Mouse (Mus musculus) left cerebral cortex, adult 18-20 months (tissue): ENCODE results near the gene Olfr1254. TPM values are rescaled to one million over a fixed set of nuclear protein-coding genes. Genes with fewer than 3 reads are reported as not detected.

Experiments used
- DNase-seq, 2 experiments: peaks; one replicate each; pipeline ENCODE4 v3.0.0; 2021 to 2022; ENCODE audit warnings: low spot score in 2 of 2, mixed read lengths in 1 of 2
- long read RNA-seq, 2 experiments: library from polyadenylated mRNA; stranded (forward); transcript quantifications; one replicate each; pipeline ENCODE4 v2.0.0; 2021
- total RNA-seq, 2 experiments: library from RNA; stranded (reverse); gene quantifications; 2 replicates each; pipeline ENCODE4 v1.2.3; 2021

The Olfr1254 gene
- total RNA-seq, result not detected
- long read RNA-seq, experiment 1, result 0 reads
- long read RNA-seq, experiment 2, result 0 reads

DNA sequence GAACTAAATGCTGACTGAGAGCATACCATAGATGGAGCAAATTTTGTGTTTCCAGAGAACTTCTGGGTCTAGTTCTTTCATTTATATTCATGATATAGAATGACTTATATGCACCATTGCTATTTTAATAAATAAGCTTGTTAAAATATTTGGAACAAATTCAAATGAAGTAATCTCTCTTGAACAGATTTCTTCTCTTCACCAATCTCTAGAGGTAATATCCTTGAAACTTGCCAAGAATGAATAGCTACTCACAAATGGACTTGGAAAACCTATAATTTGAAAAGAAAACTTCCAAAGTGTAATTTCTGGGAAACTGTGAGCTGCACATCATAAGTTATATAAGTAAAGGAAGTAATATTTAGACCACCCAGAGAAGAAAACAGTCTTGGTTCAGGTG, at the start of gene Olfr1254:
TSS of gene Olfr1254 (minus strand) at position 101 of the 400 bp plus-strand sequence.
- no peak for DNase-seq

DNA sequence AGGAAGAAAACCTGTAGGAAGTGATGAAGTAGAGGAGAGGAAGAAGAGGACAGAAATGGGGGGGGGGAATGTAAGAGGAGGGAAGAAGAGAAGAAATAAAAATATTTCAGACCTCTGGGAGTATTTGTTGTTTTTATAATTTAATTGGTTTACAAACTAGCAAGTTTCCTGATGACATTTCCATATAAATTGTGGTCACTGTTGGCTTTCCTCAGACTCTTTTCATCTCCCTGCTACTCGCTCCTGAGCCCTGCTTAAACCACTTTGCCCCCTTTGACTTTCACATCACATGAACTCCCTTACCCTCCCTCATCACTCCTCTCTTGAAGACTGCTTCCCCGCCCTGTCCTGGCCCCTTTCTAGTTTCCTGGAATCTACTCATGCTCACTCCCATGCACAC, 48.0 kb upstream of the Olfr1254 start, which contains the start of gene Olfr1256:
TSS of gene Olfr1256 (minus strand) at position 101 of the 400 bp plus-strand sequence.
- DNase-seq, result no peak

GRCm38 (mm10) chr2:89820216-89820615, 26.8 kb upstream of the Olfr1254 start:
- no peak for DNase-seq

DNA sequence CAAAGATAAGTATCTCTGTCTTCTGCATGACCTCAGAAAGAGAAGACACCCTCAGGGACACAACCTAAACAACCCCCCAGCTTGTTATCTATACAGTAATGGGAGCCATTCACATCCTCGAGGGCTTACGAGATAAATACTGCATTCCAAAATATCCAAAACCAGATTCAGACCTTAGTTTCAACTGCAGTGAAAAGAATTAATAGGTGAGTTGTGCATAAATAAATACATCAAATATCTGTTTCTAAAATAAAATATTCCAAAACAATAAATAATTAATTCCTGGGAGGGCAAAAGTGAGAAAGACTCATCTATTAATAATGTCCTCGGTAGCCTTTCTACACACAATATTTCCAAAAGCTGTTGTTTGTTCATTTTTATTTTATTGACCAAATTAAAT, 18.3 kb upstream of the Olfr1254 start, which contains the start of gene Olfr1255:
TSS of gene Olfr1255 (plus strand) at position 301 of the 400 bp plus-strand sequence.
- DNase-seq, result no peak

GRCm38 (mm10) chr2:89810751-89811150, 17.3 kb upstream of the Olfr1254 start:
- no peak for DNase-seq

- DNase-seq, result no peak
Observed at GRCm38 (mm10) chr2:89799583-89799982, 6.2 kb upstream of the Olfr1254 start.

DNA sequence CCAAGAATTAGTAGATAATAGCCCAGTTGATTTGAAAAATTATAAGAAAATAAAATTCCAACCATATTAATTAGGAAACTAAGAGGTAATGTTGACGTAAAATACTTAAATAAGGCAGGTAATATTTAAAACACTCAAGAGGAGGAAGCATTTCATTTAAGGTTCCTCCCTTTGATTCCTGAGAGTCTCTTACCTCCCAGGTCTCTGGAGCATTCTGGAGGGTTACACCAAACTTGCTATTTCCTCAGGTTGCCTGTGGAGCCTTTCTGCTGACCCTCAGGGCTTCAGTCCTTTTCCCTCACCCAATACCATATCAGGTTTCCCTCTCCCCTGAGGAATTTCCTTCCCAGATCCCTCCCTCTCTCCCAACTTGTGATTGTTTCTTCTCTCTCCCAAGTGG, 36.4 kb downstream of the Olfr1254 start, which contains the start of gene Olfr1253:
TSS of gene Olfr1253 (minus strand) at position 101 of the 400 bp plus-strand sequence.
- DNase-seq, result no peak

Other genes starting within 250 kb of the Olfr1254 start
- gene Olfr1245, start 215.2 kb downstream of the Olfr1254 start, total RNA-seq, result not detected
- not detected for gene Olfr1246, start 200.5 kb downstream of the Olfr1254 start, total RNA-seq
- gene Olfr1247, start 179.5 kb downstream of the Olfr1254 start, total RNA-seq, result under 1 TPM in 1 of 2 experiments, not detected in 1; 0.05 TPM
- not detected for gene Olfr1248, start 175.4 kb downstream of the Olfr1254 start, total RNA-seq
- not detected for gene Olfr1249, start 158.6 kb downstream of the Olfr1254 start, total RNA-seq
- not detected for gene Olfr1250, start 132.2 kb downstream of the Olfr1254 start, total RNA-seq
- gene Olfr1251, start 121.7 kb downstream of the Olfr1254 start, total RNA-seq, result not detected
- gene Olfr1252, start 68.6 kb downstream of the Olfr1254 start, total RNA-seq, result not detected
- gene Olfr1253, start 36.5 kb downstream of the Olfr1254 start, total RNA-seq, result not detected
- gene Olfr1255, start 18.4 kb upstream of the Olfr1254 start, total RNA-seq, result not detected
- not detected for gene Olfr1256, start 47.9 kb upstream of the Olfr1254 start, total RNA-seq
- gene Olfr48, start 54.6 kb upstream of the Olfr1254 start, total RNA-seq, result not detected
- not detected for gene Olfr1257, start 84.8 kb upstream of the Olfr1254 start, total RNA-seq
- not detected for gene Olfr1258, start 133.7 kb upstream of the Olfr1254 start, total RNA-seq
- not detected for gene Olfr1259, start 155.0 kb upstream of the Olfr1254 start, total RNA-seq
- gene Olfr1260, start 180.7 kb upstream of the Olfr1254 start, total RNA-seq, result not detected
- not detected for gene Olfr1261, start 197.6 kb upstream of the Olfr1254 start, total RNA-seq
- gene Olfr1262, start 206.5 kb upstream of the Olfr1254 start, total RNA-seq, result not detected
- gene Olfr1263, start 218.5 kb upstream of the Olfr1254 start, total RNA-seq, result not detected
- not detected for gene Olfr1264, start 232.0 kb upstream of the Olfr1254 start, total RNA-seq
- gene Olfr1265, start 241.7 kb upstream of the Olfr1254 start, total RNA-seq, result not detected